Mouse (Mus musculus) thymus, postnatal 25 days (tissue): Measurements from ENCODE around the gene Olfr448.

ENCODE experiments used
- DNase-seq: peaks from one replicate; pipeline ENCODE4 v3.0.0; 2022

Olfr448 gene

DNA sequence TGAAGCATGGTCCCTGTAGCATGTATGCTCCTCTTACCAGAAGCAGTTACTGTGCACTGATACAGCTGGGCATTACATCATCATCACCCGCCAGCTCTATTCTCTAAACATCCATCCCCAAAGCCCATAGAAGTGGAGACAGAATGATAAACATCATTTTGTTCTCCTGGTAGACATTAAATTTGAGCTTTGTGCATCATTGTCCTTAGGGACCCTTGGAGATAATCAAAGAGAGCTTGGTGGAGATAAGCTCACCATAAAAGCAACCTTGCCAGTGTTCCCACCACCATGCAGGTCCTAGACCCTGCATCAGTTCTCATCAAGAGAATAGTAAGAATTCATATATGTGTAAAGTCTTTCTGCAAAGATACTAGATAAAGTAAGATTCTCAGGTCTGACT is at the start of gene Olfr448:
TSS of gene Olfr448 (plus strand) at position 301 of the 400 bp plus-strand sequence.
- no peak for DNase-seq

DNA sequence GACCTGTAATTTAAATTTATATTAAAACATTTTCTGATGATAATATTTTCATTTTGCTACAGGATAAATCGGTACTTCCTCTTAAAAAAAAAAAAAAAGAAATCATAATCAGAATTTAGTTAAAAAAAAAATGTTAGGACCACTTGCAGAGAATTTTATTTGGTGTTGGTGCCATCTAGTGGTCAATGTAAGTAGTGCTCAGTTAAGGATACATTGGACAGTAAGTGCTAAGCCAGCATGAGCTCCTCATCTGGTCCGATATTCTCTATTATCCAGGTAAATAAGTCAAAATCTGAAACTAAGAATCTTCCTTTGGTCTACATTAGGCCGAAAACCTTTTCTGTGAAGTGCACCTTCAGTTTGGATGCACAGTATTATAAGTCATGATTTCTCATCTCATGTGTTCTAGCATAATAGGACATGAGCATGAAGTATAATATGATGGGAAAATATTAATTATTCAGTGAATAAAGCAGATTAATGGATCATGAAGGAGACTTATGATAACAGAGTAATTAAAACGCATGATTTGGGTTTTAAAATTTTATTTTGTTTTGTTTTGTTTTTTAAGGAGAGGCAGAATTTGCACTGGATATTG is 29.9 kb upstream of the Olfr448 start:
- no peak for DNase-seq

DNA sequence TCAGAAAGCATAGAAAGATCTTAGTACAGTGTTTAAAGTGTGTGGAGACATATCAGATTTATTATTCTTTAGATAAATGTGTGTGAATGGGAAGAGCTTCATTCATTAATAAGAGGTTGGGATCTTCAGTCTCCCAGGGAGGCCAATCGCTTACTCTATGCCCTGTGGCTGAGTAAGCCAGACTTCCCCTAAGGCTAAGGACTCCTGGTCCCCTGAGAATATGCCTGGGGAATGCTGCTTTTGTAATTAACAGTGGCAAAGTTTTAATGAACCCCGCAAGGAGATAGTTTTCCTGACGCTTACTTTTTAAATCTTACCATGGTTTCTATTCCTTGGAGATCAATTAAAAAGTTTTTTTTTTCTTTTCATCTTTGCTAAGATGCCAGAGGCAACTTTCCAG is 20.5 kb upstream of the Olfr448 start:
- no peak for DNase-seq

DNA sequence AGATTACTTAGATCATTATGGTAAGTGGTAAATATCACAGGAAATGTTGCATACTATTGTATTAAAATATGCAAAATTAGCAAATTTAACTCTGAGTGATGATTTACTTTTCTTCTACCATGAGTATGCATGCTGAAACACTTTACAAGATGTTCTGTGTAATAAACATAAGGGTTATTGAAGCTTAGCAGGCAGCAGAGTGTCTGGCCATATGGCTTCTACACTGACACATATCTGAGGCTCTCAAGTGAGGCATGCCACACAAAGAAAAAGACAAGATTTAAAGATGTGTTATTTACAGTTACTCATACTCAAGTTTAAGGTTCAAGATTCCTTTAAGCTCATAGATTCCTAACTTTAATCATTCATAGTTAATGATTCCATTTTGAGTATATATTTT is 13.9 kb upstream of the Olfr448 start:
- no peak for DNase-seq

DNA sequence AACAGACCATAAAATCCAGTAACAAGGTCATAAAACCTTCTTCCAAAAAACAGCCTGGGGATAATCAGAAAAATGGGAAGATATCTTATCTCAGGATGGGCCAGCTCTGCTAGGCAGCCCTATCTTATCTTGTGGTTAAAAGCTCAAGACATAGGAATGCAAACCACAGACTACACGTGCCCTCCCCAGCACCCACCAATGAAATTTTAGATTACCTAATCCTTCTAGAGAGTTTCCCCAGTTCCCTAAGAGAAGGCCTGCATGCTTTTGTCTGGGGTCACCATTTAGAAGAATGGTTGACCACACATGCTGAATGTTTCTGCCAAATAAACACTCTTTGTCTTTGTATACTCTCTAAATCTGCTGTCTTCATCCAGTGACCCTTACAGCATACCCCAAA is 10.1 kb downstream of the Olfr448 start:
- no peak for DNase-seq

DNA sequence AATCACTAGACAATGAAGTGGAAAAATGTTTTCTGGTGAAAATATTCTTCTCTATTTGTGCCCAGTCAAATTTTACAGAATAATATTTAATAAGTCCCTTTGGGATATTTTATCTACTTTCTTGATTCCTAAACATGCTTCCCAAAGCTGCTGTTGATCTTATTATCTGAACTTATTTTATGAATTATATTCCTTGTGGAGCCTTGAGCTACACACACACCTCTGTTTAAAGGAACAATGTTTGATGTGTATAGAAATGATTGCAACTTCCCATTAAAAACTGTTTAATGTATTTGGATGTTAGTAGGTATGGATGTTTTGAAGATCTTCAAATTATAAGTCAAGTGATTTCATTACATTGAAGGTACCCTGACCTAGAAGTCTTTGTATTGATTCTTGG is 18.3 kb downstream of the Olfr448 start, which contains the start of gene Olfr447:
TSS of gene Olfr447 (plus strand) at position 301 of the 400 bp plus-strand sequence.
- no peak for DNase-seq

DNA sequence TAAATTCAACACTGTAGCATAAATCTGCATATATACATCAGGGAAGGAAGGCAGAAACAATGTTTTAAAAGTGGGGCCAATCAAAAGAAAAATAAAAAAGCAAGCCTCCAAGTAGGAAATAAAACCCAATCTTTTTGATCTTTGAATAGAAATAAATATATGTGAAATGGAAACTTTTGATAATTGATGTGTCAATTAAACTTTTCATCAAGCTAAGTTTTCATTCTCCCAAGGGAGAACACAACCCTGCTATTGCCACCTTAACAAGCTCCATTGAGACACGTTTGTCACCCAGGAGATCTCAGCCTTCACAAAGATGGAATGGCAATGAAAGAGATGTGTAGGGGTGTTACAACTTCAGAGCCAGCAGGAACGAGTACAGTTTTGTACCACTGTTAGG is 30.8 kb downstream of the Olfr448 start, which contains the start of gene Olfr446:
TSS of gene Olfr446 (plus strand) at position 301 of the 400 bp plus-strand sequence.
- no peak for DNase-seq
